Mouse (Mus musculus) natural killer cell, adult 2 months (primary cell): Measurements from ENCODE around the gene Tmub1.

ENCODE experiments used
- DNase-seq, 2 experiments: peaks; one replicate each; pipeline ENCODE4 v3.0.0; 2022; ENCODE audit warnings: low spot score in 2 of 2

The Tmub1 gene

GRCm38 (mm10) chr5:24453985-24454303, 6.3 kb upstream of the Tmub1 start:
- DNase-seq = no peak

- DNase-seq = no peak
These were observed 5.8 kb upstream of the Tmub1 start for GRCm38 (mm10) chr5:24453283-24453984.

DNA sequence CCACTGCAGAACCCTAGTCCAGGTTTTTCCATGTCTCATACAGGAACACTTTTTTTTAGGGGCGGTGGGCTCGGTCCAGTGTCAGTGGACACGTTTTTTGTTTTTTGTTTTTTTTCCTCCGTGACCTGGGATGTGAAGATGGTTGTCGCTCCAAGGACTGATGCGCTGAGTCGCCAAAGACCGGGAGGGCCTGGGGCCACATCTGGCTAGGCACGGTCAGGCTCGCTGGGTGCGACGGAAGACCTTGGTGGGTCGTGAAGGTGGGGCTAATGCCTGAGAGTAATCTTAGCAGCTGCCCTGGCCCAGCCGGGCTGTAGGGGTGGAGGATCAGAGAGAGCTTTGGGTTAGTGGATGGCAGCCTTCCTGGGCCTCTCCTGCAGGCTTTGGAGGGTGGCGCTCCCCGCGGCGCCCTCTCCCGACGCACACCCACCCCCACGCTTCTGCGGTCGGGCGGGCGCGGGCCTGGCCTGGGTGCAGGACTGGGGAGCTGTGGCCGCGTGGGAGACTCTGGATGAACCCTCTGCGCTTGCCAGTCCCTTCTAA, 5.1 kb upstream of the Tmub1 start:
- peak in 1 of 2 experiments; percentile 11 for DNase-seq

DNA sequence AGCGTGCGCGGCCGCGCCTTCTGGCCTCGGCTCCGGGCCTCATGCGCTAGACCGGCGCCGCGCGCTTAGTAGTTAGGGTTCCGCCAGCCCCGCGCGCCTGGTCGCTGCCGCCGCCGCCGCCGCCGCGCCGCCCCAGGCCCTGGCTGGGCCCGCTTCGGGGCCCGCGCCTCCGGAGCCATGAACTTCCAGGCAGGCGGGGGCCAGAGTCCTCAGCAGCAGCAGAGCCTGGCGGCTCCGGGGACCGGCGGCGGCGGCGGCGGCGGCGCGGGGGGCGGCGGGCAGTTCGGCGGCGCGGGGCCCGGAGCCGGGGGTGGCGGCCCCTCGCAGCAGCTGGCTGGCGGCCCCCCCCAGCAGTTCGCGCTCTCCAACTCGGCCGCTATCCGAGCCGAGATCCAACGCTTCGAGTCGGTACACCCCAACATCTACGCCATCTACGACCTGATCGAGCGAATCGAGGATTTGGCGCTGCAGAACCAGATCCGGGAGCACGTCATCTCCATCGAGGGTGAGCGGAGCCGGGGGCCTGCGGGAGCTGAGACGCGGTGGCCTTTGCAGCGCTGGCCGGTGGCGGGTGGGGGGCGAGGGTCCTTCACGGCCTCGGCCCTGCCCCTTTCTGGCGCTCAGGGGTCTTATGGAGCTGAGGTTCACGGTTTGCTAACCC, 4.5 kb upstream of the Tmub1 start, which contains the start of gene Agap3:
Agap3 (plus strand) TSS at position 148 of the 661 bp plus-strand sequence.
- DNase-seq = no peak

- DNase-seq = peak; percentile 68 to 72
These were observed 3.8 kb upstream of the Tmub1 start for GRCm38 (mm10) chr5:24451264-24452029.

DNA sequence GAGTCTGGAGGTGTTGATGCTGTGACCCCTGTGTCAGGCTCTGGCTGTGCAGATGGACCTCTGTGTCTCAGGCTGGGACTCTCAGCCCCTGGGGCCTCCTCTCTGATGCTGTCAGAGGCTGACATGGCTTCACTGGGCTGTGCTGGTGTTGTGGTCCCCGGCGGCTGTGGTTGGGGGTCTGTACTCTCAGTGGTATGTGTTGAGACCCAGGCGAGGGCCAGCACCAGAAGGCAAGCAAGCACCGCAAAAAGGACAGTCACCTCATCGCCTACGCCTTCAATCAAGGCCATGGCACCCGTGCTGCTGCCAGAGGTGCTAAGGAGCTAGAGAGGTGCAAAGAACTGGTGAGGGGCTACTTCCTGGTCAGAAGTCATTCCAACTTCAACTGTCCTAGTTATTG, 1.0 kb downstream of the Tmub1 start:
- no peak for DNase-seq

DNA sequence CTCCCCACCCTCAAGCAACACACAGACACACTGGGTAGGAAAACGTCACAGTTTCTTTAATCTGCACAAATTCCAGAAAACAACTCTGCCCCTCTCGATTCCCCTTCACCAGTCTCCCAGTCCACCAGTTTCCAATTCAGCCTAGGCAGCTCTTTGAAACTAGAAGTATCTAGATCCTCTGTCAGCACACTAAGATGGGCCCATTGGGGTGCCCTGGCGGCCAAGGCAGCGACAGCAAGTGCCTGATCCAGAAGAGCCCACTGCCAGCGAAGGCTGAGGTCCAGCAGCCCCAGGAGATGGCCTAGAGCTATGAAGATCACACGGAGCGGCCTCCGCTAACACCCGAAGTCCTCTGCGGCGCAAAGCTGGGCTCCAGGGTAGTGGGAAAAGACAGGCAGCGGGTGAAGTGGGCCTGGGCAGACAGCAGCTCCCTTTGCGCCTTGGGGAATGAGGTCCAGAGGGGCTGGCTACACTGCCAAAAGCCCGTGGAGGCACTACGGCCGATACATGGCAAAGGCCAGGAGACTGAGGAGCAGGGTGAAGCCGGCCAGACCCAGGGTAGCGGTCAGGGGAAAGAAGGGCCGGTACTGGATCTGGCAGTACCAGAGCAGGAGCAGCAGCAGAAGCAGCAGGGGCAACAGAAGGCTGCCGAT, 2.1 kb downstream of the Tmub1 start:
- DNase-seq = no peak

GRCm38 (mm10) chr5:24444746-24445427, 2.8 kb downstream of the Tmub1 start, which contains the start of gene Fastk:
TSS of gene Fastk (minus strand) at chr5:24445287.
- DNase-seq = peak; percentile 87 to 88

DNA sequence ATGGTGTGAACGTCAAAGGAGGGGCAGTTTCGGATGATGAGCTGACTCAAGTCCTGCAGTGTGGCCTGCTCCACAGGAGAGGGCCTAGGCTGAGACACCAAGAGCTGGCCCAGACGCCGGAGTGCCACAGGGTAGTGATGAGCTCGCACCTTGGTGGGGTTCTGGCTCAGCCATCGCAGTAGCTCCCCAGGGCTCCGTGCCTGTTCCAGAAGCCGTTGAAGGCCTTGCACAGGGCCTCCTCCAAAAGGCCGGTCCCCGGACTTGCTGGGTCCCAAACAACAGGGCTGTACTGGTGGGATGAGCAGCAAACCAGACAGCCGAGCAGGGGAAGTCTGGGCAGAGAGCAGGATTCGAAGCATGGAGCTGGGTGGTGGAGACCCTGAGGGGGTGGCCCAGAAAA, 3.7 kb downstream of the Tmub1 start:
- no peak for DNase-seq

GRCm38 (mm10) chr5:24443204-24443603, 4.5 kb downstream of the Tmub1 start:
- no peak for DNase-seq

DNA sequence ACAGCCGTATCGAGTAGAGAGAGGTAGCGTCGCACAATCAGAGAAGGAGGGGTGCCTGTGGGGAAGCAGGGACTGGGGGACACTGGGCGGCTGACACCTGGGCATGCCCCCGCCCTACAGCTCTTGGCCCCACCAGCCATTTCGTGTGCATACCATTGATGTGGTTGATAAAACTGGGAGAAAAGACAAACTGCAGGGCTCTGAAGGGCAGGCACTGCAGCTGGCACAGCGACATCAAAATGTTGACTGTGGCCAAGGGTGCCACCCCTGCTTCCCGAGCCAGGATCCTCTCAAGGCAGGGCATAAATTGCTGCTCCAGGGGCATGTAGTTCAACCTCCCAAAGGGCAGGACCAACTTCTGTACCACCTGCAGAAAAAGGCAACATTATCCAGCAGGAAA, 5.6 kb downstream of the Tmub1 start:
- no peak for DNase-seq

GRCm38 (mm10) chr5:24441187-24441586, 6.5 kb downstream of the Tmub1 start:
- no peak for DNase-seq

DNA sequence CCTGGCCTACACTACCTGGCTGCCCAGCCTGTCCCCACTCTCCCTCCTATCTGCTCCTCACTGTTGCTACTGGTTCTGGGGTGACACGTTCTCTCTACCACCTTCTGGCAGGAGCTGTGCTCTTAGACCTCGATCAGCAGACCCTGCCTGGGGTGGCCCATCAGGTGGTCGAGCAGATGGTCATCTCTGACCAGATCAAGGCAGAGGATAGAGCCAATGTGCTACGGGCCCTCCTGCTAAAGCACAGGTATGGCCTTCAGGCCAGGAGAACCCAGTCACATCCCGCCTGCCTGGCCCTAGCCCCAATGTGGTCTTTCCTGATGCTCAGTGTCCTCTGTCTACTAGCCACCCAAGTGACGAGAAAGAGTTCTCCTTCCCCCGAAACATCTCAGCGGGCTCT, 13.7 kb downstream of the Tmub1 start:
- no peak for DNase-seq

DNA sequence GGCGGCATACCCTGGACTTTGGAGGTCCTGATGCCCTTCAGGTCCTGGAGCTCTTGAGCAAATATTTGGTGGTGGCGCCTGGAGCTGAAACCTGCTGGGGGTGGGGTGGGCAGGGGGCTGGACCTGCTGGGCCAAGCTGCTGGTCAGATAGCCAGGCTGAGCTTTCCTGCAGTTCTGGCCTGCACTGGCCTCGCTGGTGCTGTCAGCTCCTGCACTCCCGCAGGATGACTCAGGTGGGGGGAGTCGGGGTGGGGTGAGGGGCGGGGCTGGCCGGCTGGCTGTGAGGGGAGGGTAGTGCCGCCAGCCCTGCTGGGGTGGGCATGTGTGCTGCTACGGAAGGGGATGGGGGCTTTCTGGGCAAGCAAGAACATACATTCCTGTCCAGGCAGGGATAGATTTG, 19.1 kb downstream of the Tmub1 start:
- no peak for DNase-seq

- DNase-seq = no peak
These were observed 19.7 kb downstream of the Tmub1 start for GRCm38 (mm10) chr5:24427981-24428402.

DNA sequence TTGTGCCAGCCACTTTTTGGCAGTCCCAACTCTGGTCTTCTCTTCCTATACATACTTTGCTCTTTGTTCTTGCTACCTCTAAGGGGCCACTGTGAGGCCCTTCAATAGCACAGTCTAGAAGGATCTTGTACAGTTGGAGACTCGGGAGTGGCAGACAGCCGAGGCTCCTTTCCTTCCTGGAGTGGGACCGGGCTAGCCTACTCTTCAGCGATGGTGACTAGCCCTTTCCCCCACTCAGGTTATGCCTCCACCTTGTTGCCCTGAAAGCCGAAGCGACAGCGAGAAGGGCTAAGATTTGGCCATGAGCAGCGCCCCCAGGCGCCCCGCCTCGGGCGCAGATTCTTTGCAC, 20.4 kb downstream of the Tmub1 start:
- no peak for DNase-seq

DNA sequence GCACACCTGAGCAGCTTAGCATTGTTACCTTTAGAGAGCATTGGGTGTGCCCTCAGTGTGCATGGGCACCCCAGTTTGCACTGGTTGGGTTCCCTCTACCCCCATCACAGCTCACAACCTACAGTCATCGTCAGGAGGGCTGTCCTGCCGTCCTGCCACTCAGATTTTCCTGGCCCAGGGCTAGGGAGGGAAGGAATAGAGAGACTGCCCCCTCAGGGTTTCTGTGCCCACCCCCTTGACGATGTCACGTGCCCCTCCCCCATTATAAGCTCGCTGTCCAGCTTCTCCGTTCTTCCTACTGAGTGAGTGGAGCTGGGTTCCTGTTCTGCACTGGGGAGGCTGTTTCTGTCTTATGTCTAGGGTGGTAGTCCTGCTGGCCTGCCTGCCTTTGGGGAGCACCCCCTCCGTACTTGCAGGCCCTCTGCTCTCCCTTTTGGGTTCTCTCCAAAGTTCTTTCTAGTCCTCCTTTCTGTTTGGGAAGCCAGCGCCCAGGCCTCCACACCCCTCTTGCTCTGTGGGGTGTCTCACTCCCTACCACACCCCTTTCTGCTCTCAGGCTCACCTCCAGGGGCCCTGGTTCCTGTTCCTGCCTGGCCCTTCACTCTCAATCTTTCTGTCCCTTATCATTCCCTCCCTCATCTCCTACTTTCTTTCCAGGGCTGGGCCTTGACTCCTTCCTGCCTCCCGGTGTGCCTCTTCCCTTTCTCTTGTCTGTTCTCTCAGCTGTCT, 20.9 kb downstream of the Tmub1 start:
- DNase-seq = no peak

GRCm38 (mm10) chr5:24426037-24426432, 21.6 kb downstream of the Tmub1 start:
- no peak for DNase-seq

GRCm38 (mm10) chr5:24425421-24426036, 22.1 kb downstream of the Tmub1 start:
- no peak for DNase-seq

GRCm38 (mm10) chr5:24424861-24425411, 22.7 kb downstream of the Tmub1 start:
- DNase-seq = peak; percentile 61 to 77
